Mouse (Mus musculus): ENCODE results near the gene Pgghg. TPM values are rescaled to one million over a fixed set of nuclear protein-coding genes. Genes with fewer than 3 reads are reported as not detected.
A peak's percentile ranks its signal among the peaks of the same experiment; 100 is the strongest.
"Not testable (repeated sequence)": the region's sequence is repeated elsewhere in the genome, so short reads cannot be mapped to it uniquely, and the experiment has no call there.

Gene Pgghg
- polyA plus RNA-seq, 1 experiment = 15.1 TPM

DNA sequence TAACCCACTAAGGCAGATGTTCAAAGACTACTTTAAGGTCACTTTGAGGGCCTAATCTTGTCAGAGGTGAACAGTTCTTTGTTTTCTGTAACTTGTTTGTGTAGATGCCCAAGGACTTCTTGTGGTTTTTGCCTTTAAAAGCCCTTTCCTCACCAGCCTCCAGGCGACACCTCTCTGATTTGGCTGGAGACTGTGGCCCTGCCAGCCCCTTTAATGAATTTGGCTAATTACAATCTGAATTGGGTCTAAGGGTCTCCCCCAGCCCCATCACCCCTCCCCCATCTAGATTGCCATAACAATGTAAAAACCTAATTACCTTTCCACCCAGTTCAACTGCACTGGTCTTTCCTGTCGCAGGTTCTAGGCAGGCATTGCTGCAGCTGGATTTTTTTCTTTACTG, 21.5 kb downstream of the Pgghg start:
- WGBS = 97% methylated on average over 2 of the region's 2 CpGs
- TF ChIP-seq POLR2A (IDR thresholded peaks at IDR 0.05; ENCODE audit: low read depth, low read length) = no peak
- no peak for TF ChIP-seq CTCF (IDR thresholded peaks at IDR 0.05; ENCODE audit: extremely low read depth, insufficient read length, insufficient replicate concordance, low read depth, low read length)
- no peaks in the 10 kb centered on the region for H3K27me3 ChIP-seq (ENCODE audit: control insufficient read depth, insufficient read depth, low read length)
- H3K4me3 ChIP-seq (ENCODE audit: low read depth, low read length) = no peak overlapping the region
- H3K4me1 ChIP-seq (ENCODE audit: control insufficient read depth, insufficient read depth, insufficient read length, low read length) = no peaks in the 10 kb centered on the region
- no peaks in the 10 kb centered on the region for H3K36me3 ChIP-seq (ENCODE audit: control insufficient read depth, insufficient read depth, low read length)
- no peak overlapping the region for H3K27ac ChIP-seq (ENCODE audit: insufficient read depth, low read depth, low read length)

DNA sequence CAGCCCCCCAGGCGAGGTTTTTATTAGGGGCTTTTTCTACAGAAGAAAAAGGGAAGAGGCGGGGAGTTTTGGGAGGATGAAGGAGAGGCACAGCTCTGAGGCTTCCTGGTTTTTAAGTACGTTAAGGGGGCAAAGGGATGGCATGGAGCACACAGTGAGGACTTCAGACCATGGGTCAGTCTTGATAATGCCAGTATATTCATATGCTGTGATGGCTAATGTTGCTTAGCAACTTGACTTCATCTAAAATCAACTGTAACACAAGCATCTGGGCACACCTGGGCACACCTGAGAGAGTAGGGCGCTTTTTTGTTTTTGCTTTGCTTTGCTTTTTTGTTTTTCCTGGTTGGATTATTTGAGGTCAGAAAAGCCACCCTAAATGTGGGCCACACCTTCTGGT, 25.7 kb downstream of the Pgghg start, which contains the start of gene Ifitm1:
Gene Ifitm1 (plus strand): TSS at position 301 of the 400 bp plus-strand sequence.
- H3K36me3 ChIP-seq (ENCODE audit: control insufficient read depth, insufficient read depth, low read length) = no peaks in the 10 kb centered on the region
- peak within 1 kb of the TSS; percentile 41 for H3K4me3 ChIP-seq (ENCODE audit: low read depth, low read length)
- WGBS = 89% methylated on average over 4 of the region's 4 CpGs
- peaks cover 3% of the 10 kb centered on the region for H3K4me1 ChIP-seq (ENCODE audit: control insufficient read depth, insufficient read depth, insufficient read length, low read length)
- no peaks in the 10 kb centered on the region for H3K27me3 ChIP-seq (ENCODE audit: control insufficient read depth, insufficient read depth, low read length)
- 0 out of 2 replicates have a peak within 1 kb of the TSS, but pooled peaks have one; percentile 79 for H3K27ac ChIP-seq (ENCODE audit: insufficient read depth, low read depth, low read length)
- no peak for TF ChIP-seq POLR2A (IDR thresholded peaks at IDR 0.05; ENCODE audit: low read depth, low read length)
- no peak for TF ChIP-seq CTCF (IDR thresholded peaks at IDR 0.05; ENCODE audit: extremely low read depth, insufficient read length, insufficient replicate concordance, low read depth, low read length)

DNA sequence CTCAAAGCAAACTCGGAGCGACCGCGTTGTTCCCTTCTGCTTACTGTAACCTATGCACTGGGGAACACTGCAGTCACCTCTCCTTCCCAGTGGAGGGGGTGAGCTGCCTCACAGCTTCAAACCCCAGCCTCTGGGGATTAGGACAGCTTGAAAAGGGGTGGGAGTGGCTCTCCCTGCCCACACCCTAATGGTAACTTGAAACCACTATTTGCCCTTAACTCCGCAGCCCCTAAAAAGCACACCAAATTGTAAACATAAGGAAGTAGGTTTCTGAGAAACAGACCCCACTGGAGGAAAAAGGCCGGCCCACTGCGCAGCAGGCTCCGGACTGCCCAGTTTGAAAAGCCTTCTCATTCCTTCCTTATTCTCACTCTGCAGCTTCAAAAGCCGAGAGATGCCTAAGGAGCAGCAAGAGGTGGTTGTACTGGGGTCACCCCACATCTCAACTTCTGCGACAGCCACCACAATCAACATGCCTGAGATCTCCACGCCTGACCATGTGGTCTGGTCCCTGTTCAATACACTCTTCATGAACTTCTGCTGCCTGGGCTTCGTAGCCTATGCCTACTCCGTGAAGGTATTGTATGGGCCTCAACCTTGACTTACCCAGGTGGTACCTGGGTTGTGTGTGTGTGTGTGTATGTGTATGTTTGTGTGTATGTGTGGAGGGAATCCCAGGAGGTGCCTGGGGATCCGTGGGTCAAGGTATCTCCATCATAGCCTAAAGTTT, 26.8 kb downstream of the Pgghg start:
- H3K27ac ChIP-seq (ENCODE audit: insufficient read depth, low read depth, low read length) = peak overlapping the region; percentile 79
- peaks cover 3% of the 10 kb centered on the region for H3K4me1 ChIP-seq (ENCODE audit: control insufficient read depth, insufficient read depth, insufficient read length, low read length)
- peak overlapping the region; percentile 41 for H3K4me3 ChIP-seq (ENCODE audit: low read depth, low read length)
- H3K36me3 ChIP-seq (ENCODE audit: control insufficient read depth, insufficient read depth, low read length) = no peaks in the 10 kb centered on the region
- 59% methylated on average over 14 of the region's 14 CpGs for WGBS
- no peaks in the 10 kb centered on the region for H3K27me3 ChIP-seq (ENCODE audit: control insufficient read depth, insufficient read depth, low read length)
- no peak for TF ChIP-seq CTCF (IDR thresholded peaks at IDR 0.05; ENCODE audit: extremely low read depth, insufficient read length, insufficient replicate concordance, low read depth, low read length)
- no peak for TF ChIP-seq POLR2A (IDR thresholded peaks at IDR 0.05; ENCODE audit: low read depth, low read length)

DNA sequence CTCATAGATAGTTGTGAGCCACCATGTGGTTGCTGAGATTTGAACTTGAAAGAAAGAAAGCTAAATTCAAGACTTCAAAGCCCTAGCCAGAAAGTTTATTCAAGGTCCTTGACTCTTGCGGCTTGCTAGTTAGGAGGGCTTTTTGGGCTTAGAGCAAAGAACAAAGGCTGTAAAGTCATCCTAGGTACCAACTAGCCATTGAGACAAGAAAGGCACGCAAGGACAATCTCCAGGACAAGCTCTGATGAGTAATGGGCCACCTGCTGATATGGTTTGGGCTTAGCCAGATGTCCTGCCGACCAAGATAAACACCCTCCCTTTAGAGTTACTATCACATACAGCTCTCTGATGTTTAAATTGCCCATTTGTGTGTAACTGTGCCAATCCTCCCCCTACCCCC, 27.5 kb downstream of the Pgghg start:
- peak overlapping the region; percentile 38; the same call in 1 of the 2 replicates for H3K27ac ChIP-seq (ENCODE audit: insufficient read depth, low read depth, low read length)
- not testable (repeated sequence) for H3K27me3 ChIP-seq (ENCODE audit: control insufficient read depth, insufficient read depth, low read length); H3K4me3 ChIP-seq (ENCODE audit: low read depth, low read length); H3K4me1 ChIP-seq (ENCODE audit: control insufficient read depth, insufficient read depth, insufficient read length, low read length); H3K36me3 ChIP-seq (ENCODE audit: control insufficient read depth, insufficient read depth, low read length)
- whole genome bisulfite sequencing = 40% methylated on average over 3 of the region's 3 CpGs

DNA sequence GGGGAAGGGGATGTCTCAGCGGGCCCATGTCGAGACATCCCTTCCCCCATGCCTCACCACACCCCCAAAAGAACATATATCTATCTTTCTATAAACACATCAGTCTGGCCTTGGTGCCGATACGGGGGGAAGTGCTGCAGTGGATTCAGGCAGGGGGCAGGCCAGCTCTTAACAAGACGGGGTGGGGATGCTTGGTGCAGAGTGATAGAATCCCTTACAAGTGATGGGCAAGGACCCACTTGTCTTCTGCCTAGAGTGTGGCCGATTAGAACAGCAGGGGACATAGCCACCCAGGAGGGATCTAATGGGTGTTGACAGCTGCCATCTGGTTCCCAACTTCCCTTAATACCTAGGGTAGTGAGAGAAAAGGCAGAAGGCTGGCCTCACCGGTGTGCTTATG, 29.7 kb downstream of the Pgghg start:
- WGBS = 72% methylated on average over 7 of the region's 7 CpGs
- peaks cover 7% of the 10 kb centered on the region for H3K4me1 ChIP-seq (ENCODE audit: control insufficient read depth, insufficient read depth, insufficient read length, low read length)
- peak overlapping the region; percentile 89 for H3K27ac ChIP-seq (ENCODE audit: insufficient read depth, low read depth, low read length)
- no peaks in the 10 kb centered on the region for H3K36me3 ChIP-seq (ENCODE audit: control insufficient read depth, insufficient read depth, low read length)
- no peaks in the 10 kb centered on the region for H3K27me3 ChIP-seq (ENCODE audit: control insufficient read depth, insufficient read depth, low read length)
- no peak overlapping the region for H3K4me3 ChIP-seq (ENCODE audit: low read depth, low read length)
- TF ChIP-seq CTCF (IDR thresholded peaks at IDR 0.05; ENCODE audit: extremely low read depth, insufficient read length, insufficient replicate concordance, low read depth, low read length) (no peak), POLR2A (IDR thresholded peaks at IDR 0.05; ENCODE audit: low read depth, low read length) (no peak)

DNA sequence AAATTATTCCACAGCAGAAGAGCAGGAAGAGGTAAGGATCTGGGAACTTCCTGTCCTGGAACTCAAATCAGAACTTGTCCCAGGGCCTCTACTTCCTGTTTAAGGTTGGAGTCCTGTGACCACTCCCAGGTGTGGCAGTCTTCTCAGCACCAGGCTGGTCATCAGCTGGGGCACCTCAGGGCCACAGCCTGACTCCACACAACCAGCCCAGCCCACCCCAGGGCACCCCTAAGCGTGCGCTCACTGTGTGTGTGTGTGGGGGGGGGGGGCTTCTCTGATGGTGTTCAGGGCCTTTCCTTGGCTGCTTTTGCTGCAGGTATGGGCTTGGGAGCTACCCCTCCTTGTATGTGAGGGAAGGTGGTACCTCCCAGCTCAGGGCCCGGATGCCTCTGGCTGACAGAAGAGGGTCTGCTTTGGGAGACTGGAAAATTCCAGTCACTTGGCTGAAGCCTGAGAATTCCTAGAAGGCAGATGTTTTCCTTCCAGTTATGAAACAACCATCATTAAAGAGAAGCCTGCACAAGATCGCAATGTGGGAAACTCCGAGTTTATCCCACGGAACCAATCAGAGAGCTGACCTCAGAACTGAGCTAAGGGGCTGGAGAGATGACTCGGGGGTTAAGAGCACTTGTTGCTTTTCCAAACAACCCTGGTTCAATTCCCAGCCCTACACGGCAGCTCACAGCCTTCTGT, 30.4 kb downstream of the Pgghg start:
- H3K27me3 ChIP-seq (ENCODE audit: control insufficient read depth, insufficient read depth, low read length) = no peaks in the 10 kb centered on the region
- TF ChIP-seq POLR2A (IDR thresholded peaks at IDR 0.05; ENCODE audit: low read depth, low read length) = no peak
- no peak for TF ChIP-seq CTCF (IDR thresholded peaks at IDR 0.05; ENCODE audit: extremely low read depth, insufficient read length, insufficient replicate concordance, low read depth, low read length)
- WGBS = 77% methylated on average over 8 of the region's 8 CpGs
- H3K36me3 ChIP-seq (ENCODE audit: control insufficient read depth, insufficient read depth, low read length) = no peaks in the 10 kb centered on the region
- H3K4me3 ChIP-seq (ENCODE audit: low read depth, low read length) = no peak overlapping the region
- H3K4me1 ChIP-seq (ENCODE audit: control insufficient read depth, insufficient read depth, insufficient read length, low read length) = peaks cover 7% of the 10 kb centered on the region
- H3K27ac ChIP-seq (ENCODE audit: insufficient read depth, low read depth, low read length) = peak overlapping the region; percentile 89

DNA sequence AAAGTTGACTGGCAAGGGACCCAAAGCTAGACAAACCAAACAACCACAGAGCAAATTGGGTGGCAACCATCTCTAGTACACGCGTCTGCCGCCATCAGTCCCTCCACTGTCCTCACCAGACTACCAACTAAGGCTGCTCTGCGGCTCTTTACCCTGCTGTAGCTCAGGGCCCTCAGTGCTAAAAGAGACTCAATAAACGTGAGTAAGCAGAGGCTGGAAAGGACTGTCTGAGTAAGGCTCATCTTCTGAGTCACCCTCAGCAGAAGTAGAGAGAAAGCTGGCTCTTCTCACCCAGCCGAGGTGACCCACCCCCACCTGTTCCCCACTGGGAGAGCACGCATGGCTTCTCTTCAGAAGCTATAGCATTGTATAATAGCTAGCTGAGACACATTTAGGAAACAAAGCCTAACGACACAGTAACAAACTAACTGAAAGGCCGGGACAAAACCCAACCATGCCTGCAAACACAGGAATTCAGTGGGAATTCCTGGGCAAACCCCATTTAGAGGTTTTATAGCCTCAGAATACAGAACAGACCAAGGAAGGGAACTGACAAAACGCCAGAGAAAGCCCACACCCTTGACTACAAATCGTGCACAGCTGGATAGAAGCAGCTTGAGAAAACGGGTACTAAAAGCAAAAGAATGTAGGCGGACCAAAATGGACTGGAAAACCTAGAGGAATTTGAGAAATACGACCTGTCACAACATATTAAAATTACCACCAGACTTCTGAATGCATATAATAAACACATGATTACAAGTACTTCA, 32.4 kb downstream of the Pgghg start:
- Histone ChIP-seq H3K4me3 (ENCODE audit: low read depth, low read length) (no peak overlapping the region), H3K27me3 (ENCODE audit: control insufficient read depth, insufficient read depth, low read length) (no peaks in the 10 kb centered on the region), H3K36me3 (ENCODE audit: control insufficient read depth, insufficient read depth, low read length) (no peaks in the 10 kb centered on the region), H3K27ac (ENCODE audit: insufficient read depth, low read depth, low read length) (no peak overlapping the region), H3K4me1 (ENCODE audit: control insufficient read depth, insufficient read depth, insufficient read length, low read length) (peaks cover 7% of the 10 kb centered on the region)
- no peak for TF ChIP-seq CTCF (IDR thresholded peaks at IDR 0.05; ENCODE audit: extremely low read depth, insufficient read length, insufficient replicate concordance, low read depth, low read length)
- TF ChIP-seq POLR2A (IDR thresholded peaks at IDR 0.05; ENCODE audit: low read depth, low read length) = no peak
- WGBS = 74% methylated on average over 14 of the region's 14 CpGs

Data from small intestine, adult 2 months (tissue).